Mouse (Mus musculus) splenic B cell, adult 2 months (primary cell): ENCODE measurements around the gene Ttc17.
A peak's percentile ranks its signal among the peaks of the same experiment; 100 is the strongest.

Experiments
- DNase-seq: peaks from one replicate; pipeline ENCODE4 v3.0.0-alpha.2; 2011; ENCODE audit warnings: low read depth, low spot score
- H3K27me3 ChIP-seq: 2 replicates; pipeline ENCODE4 v1.6.1; 2012; ENCODE audit warnings: mild to moderate bottlenecking, low read length, moderate library complexity, mixed read lengths; ENCODE audit not compliant: control insufficient read depth, poor library complexity, insufficient read depth, severe bottlenecking
- H3K36me3 ChIP-seq: 2 replicates; pipeline ENCODE4 v1.6.1; 2012; ENCODE audit warnings: mild to moderate bottlenecking, low read length, moderate library complexity, mixed read lengths; ENCODE audit not compliant: control insufficient read depth, poor library complexity, insufficient read depth, severe bottlenecking

Gene Ttc17

GRCm38 (mm10) chr2:94406083-94406957 is at the start of gene Ttc17:
Gene Ttc17, minus strand, starts transcription at chr2:94406689.
- Histone ChIP-seq H3K27me3 (no peaks in the 10 kb centered on the region), H3K36me3 (no peaks in the 10 kb centered on the region; the same call in none of the 2 replicates)
- DNase-seq = peak; percentile 91

- H3K27me3 ChIP-seq = no peaks in the 10 kb centered on the region
- DNase-seq = no peak
- no peaks in the 10 kb centered on the region for H3K36me3 ChIP-seq
Observed at GRCm38 (mm10) chr2:94449643-94450042, 43.2 kb upstream of the Ttc17 start.

- Histone ChIP-seq H3K36me3 (no peaks in the 10 kb centered on the region), H3K27me3 (no peaks in the 10 kb centered on the region)
- peak; percentile 11 for DNase-seq
Observed at GRCm38 (mm10) chr2:94436952-94437351, 30.5 kb upstream of the Ttc17 start.

GRCm38 (mm10) chr2:94435481-94435880 is 29.0 kb upstream of the Ttc17 start:
- DNase-seq = no peak
- Histone ChIP-seq H3K36me3 (no peaks in the 10 kb centered on the region), H3K27me3 (no peaks in the 10 kb centered on the region)

- Histone ChIP-seq H3K27me3 (no peaks in the 10 kb centered on the region), H3K36me3 (no peaks in the 10 kb centered on the region)
- no peak for DNase-seq
Observed at GRCm38 (mm10) chr2:94434833-94435232, 28.3 kb upstream of the Ttc17 start.

- no peak for DNase-seq
- H3K27me3 ChIP-seq = no peaks in the 10 kb centered on the region
- H3K36me3 ChIP-seq = no peaks in the 10 kb centered on the region; the same call in none of the 2 replicates
Observed at GRCm38 (mm10) chr2:94432214-94432613, 25.7 kb upstream of the Ttc17 start.

- no peak for DNase-seq
- H3K36me3 ChIP-seq = peaks cover 8% of the 10 kb centered on the region
- no peaks in the 10 kb centered on the region for H3K27me3 ChIP-seq
Observed at GRCm38 (mm10) chr2:94428456-94428855, 22.0 kb upstream of the Ttc17 start.

- Histone ChIP-seq H3K36me3 (no peaks in the 10 kb centered on the region; the same call in none of the 2 replicates), H3K27me3 (no peaks in the 10 kb centered on the region)
- no peak for DNase-seq
Observed at GRCm38 (mm10) chr2:94407441-94407840, 952 bp upstream of the Ttc17 start.

- peak; percentile 48 for DNase-seq
- Histone ChIP-seq H3K27me3 (no peaks in the 10 kb centered on the region), H3K36me3 (no peaks in the 10 kb centered on the region; the same call in none of the 2 replicates)
Observed at GRCm38 (mm10) chr2:94407021-94407420, 532 bp upstream of the Ttc17 start.

GRCm38 (mm10) chr2:94405397-94406082 is 949 bp downstream of the Ttc17 start:
- DNase-seq = peak; percentile 60
- Histone ChIP-seq H3K27me3 (no peaks in the 10 kb centered on the region), H3K36me3 (no peaks in the 10 kb centered on the region; the same call in 1 of the 2 replicates)

GRCm38 (mm10) chr2:94404512-94405240 is 1.8 kb downstream of the Ttc17 start:
- no peaks in the 10 kb centered on the region for H3K27me3 ChIP-seq
- H3K36me3 ChIP-seq = no peaks in the 10 kb centered on the region
- no peak for DNase-seq

- H3K36me3 ChIP-seq = no peaks in the 10 kb centered on the region
- no peak for DNase-seq
- H3K27me3 ChIP-seq = no peaks in the 10 kb centered on the region
Observed at GRCm38 (mm10) chr2:94402561-94402960, 3.9 kb downstream of the Ttc17 start.

GRCm38 (mm10) chr2:94402096-94402495 is 4.4 kb downstream of the Ttc17 start:
- no peaks in the 10 kb centered on the region for H3K27me3 ChIP-seq
- H3K36me3 ChIP-seq = no peaks in the 10 kb centered on the region
- DNase-seq = no peak

- no peak for DNase-seq
- no peaks in the 10 kb centered on the region for H3K27me3 ChIP-seq
- H3K36me3 ChIP-seq = no peaks in the 10 kb centered on the region
Observed at GRCm38 (mm10) chr2:94401006-94401405, 5.5 kb downstream of the Ttc17 start.
